Mouse (Mus musculus) heart, postnatal 0 days (tissue): ENCODE measurements around the gene Akr1b8. TPM values are rescaled to one million over a fixed set of nuclear protein-coding genes. Genes with fewer than 3 reads are reported as not detected.

Source experiments
- ATAC-seq: fragments of 200-750 bp; cut with Nextera tagmentation; 2 replicates; pipeline ENCODE4 v1.8.0; 2017; ENCODE audit warnings: low read depth, moderate number of reproducible peaks, moderate library complexity; ENCODE audit not compliant: insufficient read depth
- DNase-seq: peaks from one replicate; pipeline ENCODE4 v3.0.0-alpha.2; 2016; ENCODE audit warnings: low spot score
- H3K27ac ChIP-seq: fragments of 300-500 bp; sonication (generic); 2 replicates; pipeline ENCODE4 v1.5.1; 2014; ENCODE audit warnings: low read depth, mild to moderate bottlenecking
- H3K27me3 ChIP-seq: fragments of 300-500 bp; sonication (generic); 2 replicates; pipeline ENCODE4 v1.6.1; 2014; ENCODE audit warnings: low read length, mixed read lengths; ENCODE audit not compliant: control insufficient read depth, insufficient read depth
- H3K36me3 ChIP-seq: fragments of 300-500 bp; sonication (generic); replicated peaks from 2 replicates; pipeline ENCODE4 v1.6.1; 2014; ENCODE audit warnings: low read length, mixed read lengths; ENCODE audit not compliant: control insufficient read depth, insufficient read depth
- H3K4me1 ChIP-seq: fragments of 300-500 bp; sonication (generic); 2 replicates; pipeline ENCODE4 v1.6.1; 2014; ENCODE audit warnings: antibody characterized with exemption; ENCODE audit not compliant: control insufficient read depth, insufficient read depth
- H3K4me2 ChIP-seq: fragments of 300-500 bp; sonication (generic); 2 replicates; pipeline ENCODE4 v1.6.1; 2014; ENCODE audit warnings: low read depth, mild to moderate bottlenecking, low read length, moderate library complexity
- H3K4me3 ChIP-seq: fragments of 300-500 bp; sonication (generic); 2 replicates; pipeline ENCODE4 v1.5.1; 2014; ENCODE audit warnings: low read depth, low read length
- H3K9ac ChIP-seq: fragments of 300-500 bp; sonication (generic); replicated peaks from 2 replicates; pipeline ENCODE4 v1.6.1; 2014; ENCODE audit warnings: low read depth, low read length, mixed read lengths
- H3K9me3 ChIP-seq: fragments of 300-500 bp; sonication (generic); replicated peaks from 2 replicates; pipeline ENCODE4 v1.6.1; 2016; ENCODE audit warnings: low read length; ENCODE audit not compliant: control insufficient read depth
- CTCF ChIP-seq: IDR thresholded peaks from 2 replicates; pipeline ENCODE4 v1.5.1; 2016; ENCODE audit warnings: antibody characterized with exemption, control low read depth, low read depth
- EP300 ChIP-seq: IDR thresholded peaks from 2 replicates; pipeline ENCODE4 v1.6.1; 2016; ENCODE audit warnings: antibody characterized with exemption, low read depth
- WGBS: fragments of 180-500 bp; shearing (Covaris S2); extraction: QIAGEN DNeasy Blood & Tissue Kit; methylation state at CpG from one replicate; pipeline ENCODE4 v1.1.7; 2014; 5-methylcytosine and 5-hydroxymethylcytosine counted together
- polyA plus RNA-seq: library from polyadenylated mRNA; unstranded; fragments of >200 nt; fragmentation: Nextera tagmentation; extraction: Ambion mirVana; gene quantifications from 2 replicates; pipeline ENCODE4 v1.2.1, GENCODE M21; 2015
- total RNA-seq: library from RNA; depleted of rRNA; stranded (reverse); fragments of >200 nt; gene quantifications from 2 replicates; pipeline ENCODE4 v1.2.3, GENCODE M21; 2014; ENCODE audit warnings: low replicate concordance; rRNA removed

Gene Akr1b8
- total RNA-seq (1.3 and 15.4 TPM in 2 replicates), polyA plus RNA-seq (8.5 and 9.7 TPM in 2 replicates)

- TF ChIP-seq EP300 (no peak), CTCF (no peak)
- ATAC-seq: peak; percentile 62
These were observed at the start of gene Akr1b8 for GRCm38 (mm10) chr6:34353658-34354353. Akr1b8 (plus strand) TSS chr6:34354119.

GRCm38 (mm10) chr6:34304675-34305241 lies 49.2 kb upstream of the Akr1b8 start:
- peak; percentile 80 for ATAC-seq
- peak; percentile 27 for DNase-seq
- Histone ChIP-seq H3K9ac (no peak overlapping the region), H3K4me2 (no peak overlapping the region), H3K27me3 (no peaks in the 10 kb centered on the region), H3K36me3 (peaks cover 49% of the 10 kb centered on the region), H3K4me3 (no peak overlapping the region), H3K27ac (peak overlapping the region; percentile 62), H3K9me3 (no peaks in the 10 kb centered on the region), H3K4me1 (peaks cover 6% of the 10 kb centered on the region; the same call in 1 of the 2 replicates)
- 34% methylated on average over 10 of the region's 10 CpGs for WGBS
- TF ChIP-seq CTCF (no peak), EP300 (no peak)

More at GRCm38 (mm10) chr6:34353658-34354353, at the start of gene Akr1b8:
- H3K4me2 ChIP-seq: peak within 1 kb of the TSS; percentile 58
- H3K27ac ChIP-seq: peak within 1 kb of the TSS; percentile 22; the same call in 1 of the 2 replicates
- WGBS: 14% methylated on average over 16 of the region's 16 CpGs
- peaks cover 10% of the 10 kb centered on the region; the same call in 1 of the 2 replicates for H3K4me1 ChIP-seq
- no peaks in the 10 kb centered on the region for H3K27me3 ChIP-seq
- DNase-seq: peak; percentile 36
- no peaks in the 10 kb centered on the region for H3K36me3 ChIP-seq
- H3K9ac ChIP-seq: peak within 1 kb of the TSS; percentile 29; the same call in 1 of the 2 replicates
- peak within 1 kb of the TSS; percentile 36 for H3K4me3 ChIP-seq
- no peaks in the 10 kb centered on the region for H3K9me3 ChIP-seq

GRCm38 (mm10) chr6:34306797-34307196 lies 47.1 kb upstream of the Akr1b8 start:
- Histone ChIP-seq H3K9ac (no peak overlapping the region), H3K4me1 (peaks cover 6% of the 10 kb centered on the region; the same call in 1 of the 2 replicates), H3K27ac (no peak overlapping the region), H3K27me3 (no peaks in the 10 kb centered on the region), H3K9me3 (no peaks in the 10 kb centered on the region), H3K36me3 (peaks cover 68% of the 10 kb centered on the region), H3K4me2 (no peak overlapping the region), H3K4me3 (no peak overlapping the region)
- ATAC-seq: no peak
- TF ChIP-seq CTCF: no peak
- no peak for TF ChIP-seq EP300
- 91% methylated on average over 6 of the region's 6 CpGs for WGBS
- no peak for DNase-seq

DNA sequence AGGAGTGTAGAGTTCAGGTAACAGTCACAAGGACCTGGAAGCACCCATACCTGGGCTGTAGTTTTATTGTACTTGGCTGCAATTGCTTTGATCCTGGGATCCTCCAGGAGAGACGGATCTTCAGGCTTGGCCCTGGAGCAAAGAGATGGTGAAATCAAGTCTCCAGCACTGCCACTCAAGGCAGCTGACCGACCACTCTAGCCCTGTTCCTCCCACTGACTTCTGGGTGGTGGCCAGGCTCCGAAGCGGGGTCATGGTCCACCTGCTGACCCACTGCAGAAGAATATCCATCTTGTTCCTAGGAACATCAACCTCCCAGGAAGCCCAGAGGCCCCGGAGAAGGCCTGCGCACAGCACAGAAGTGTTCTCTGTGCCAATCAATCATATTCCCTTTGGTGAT lies 44.4 kb upstream of the Akr1b8 start:
- ATAC-seq: no peak
- no peak overlapping the region for H3K27ac ChIP-seq
- no peaks in the 10 kb centered on the region for H3K9me3 ChIP-seq
- H3K4me2 ChIP-seq: no peak overlapping the region
- no peak overlapping the region for H3K4me3 ChIP-seq
- H3K36me3 ChIP-seq: peaks cover 69% of the 10 kb centered on the region
- 94% methylated on average over 6 of the region's 6 CpGs for WGBS
- peaks cover 6% of the 10 kb centered on the region; the same call in 1 of the 2 replicates for H3K4me1 ChIP-seq
- H3K27me3 ChIP-seq: no peaks in the 10 kb centered on the region
- no peak for DNase-seq
- no peak overlapping the region for H3K9ac ChIP-seq
- no peak for TF ChIP-seq CTCF
- TF ChIP-seq EP300: no peak

DNA sequence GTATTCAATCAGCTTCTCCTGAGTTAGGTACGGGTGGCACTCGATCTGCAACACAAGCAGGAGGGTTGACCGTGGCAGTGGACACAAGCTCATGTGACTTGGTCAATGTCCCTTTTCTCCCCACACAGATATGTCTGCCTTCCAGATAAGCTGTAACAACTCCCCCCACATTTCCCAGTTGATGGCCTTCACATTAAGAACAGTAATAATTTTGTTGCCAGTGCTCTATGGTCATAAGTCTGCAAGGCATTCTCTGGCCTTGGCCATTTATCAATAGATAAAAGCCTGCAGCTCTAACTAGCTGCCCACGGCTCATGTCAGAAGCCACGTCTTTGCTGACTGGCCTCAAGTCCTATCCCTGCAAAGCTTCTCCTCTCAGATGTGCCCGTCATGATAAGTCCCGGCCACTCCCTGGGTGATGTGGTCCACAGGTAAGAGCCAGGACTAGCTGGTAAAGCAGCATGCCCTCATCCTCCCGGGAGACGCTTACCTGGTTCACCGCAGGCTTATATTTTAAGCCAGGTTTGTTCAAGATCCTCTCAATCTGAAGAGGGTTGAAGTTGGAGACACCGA lies 43.8 kb upstream of the Akr1b8 start:
- Histone ChIP-seq H3K4me3 (no peak overlapping the region), H3K9ac (no peak overlapping the region), H3K27ac (no peak overlapping the region), H3K27me3 (no peaks in the 10 kb centered on the region), H3K9me3 (no peaks in the 10 kb centered on the region), H3K36me3 (peaks cover 69% of the 10 kb centered on the region), H3K4me1 (peaks cover 2% of the 10 kb centered on the region; the same call in 1 of the 2 replicates), H3K4me2 (no peak overlapping the region)
- ATAC-seq: no peak
- whole genome bisulfite sequencing: 88% methylated on average over 11 of the region's 11 CpGs
- DNase-seq: no peak
- no peak for TF ChIP-seq CTCF
- TF ChIP-seq EP300: no peak
